Comparison of ENCODE assay signal across 9 mouse cellular contexts in the genomic region with DNA sequence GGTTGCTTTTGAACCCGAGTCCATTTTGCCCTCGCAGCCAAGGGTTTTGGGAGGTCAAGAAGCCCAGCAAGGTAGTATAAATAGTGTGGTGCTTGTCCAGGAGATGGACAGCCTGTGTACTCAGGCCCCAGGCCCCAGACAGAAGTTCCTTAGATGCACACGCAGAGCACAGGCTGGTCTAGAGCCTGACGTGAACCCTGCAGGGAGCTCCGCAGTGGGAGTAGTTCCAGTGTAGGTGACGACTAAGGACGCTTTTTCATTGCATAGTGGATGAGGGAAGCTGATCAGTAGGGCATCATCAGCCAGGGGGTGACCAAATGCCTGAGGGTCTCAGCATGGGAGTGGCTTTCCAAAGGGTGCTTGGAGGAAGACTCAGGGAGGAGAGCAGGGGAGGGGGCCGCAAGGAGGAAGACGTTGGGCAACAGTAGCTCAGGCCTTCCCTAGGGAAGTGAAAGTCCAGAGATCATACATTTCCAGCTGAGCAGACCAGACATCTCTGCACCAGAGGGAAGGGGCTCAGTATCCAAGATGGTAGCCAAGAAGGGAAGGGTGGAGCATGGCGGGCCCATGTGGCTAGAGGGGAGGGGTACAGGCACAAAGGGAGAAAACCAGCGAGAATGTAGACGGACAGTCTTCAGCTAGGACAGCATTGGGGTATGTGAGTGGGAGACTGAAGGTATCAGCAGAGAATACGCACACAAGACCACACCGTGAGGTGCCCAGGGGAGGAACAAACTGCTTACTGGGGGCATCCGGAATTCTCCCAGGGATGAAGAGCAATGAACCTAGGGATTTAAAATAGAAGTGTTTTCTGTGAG. TPM values are rescaled to one million over a fixed set of nuclear protein-coding genes. Genes with fewer than 3 reads are reported as not detected.
DNase-seq lines count a peak whose midpoint lies in the region; ATAC-seq and TF ChIP-seq lines count a peak whose summit lies in the region.
"Had no signal": no experiment of that assay in that cellular context is flagged by ENCODE, and none has a peak within 500 bp of the region (broad histone marks: within the 10 kb centered on the region; RNA-seq: fewer than 3 reads in every experiment).

No protein-coding gene starts in this region.

- TF ChIP-seq CTCF in thymus, adult 2 months (IDR thresholded peaks at IDR 0.05; ENCODE audit: borderline replicate concordance, control insufficient read depth, extremely low read depth, insufficient read depth, low read length, poor library complexity): no peak

- peak overlapping the region; percentile 88 for H3K4me3 ChIP-seq in erythroblast, embryonic 14.5 days (replicated peaks)
- H3K4me3 ChIP-seq in thymus, adult 2 months (ENCODE audit: control insufficient read depth, insufficient read depth, low read length): peak overlapping the region; percentile 76
- peak overlapping the region; percentile 85 for H3K4me3 ChIP-seq in liver, embryonic 12.5 days

- ATAC-seq in erythroblast, adult 5-6 weeks (replicated peaks; ENCODE audit: low FRiP score, poor library complexity, severe bottlenecking): no peak
- peak; percentile 30 for ATAC-seq in liver, embryonic 12.5 days

- no peaks in the 10 kb centered on the region for H3K9me3 ChIP-seq in erythroblast, embryonic 14.5 days (ENCODE audit: control insufficient read depth, low read length)
- no peaks in the 10 kb centered on the region for H3K9me3 ChIP-seq in liver, embryonic 12.5 days (replicated peaks)

- peaks cover 35% of the 10 kb centered on the region for H3K4me1 ChIP-seq in erythroblast, embryonic 14.5 days (ENCODE audit: control insufficient read depth)
- peaks cover 9% of the 10 kb centered on the region for H3K4me1 ChIP-seq in thymus, adult 2 months (replicated peaks; ENCODE audit: control insufficient read depth, insufficient read depth, low read length)
- H3K4me1 ChIP-seq in liver, embryonic 12.5 days: peaks cover 28% of the 10 kb centered on the region

- DNase-seq in thymus, adult 2 months: no peak
- no peak for DNase-seq in thymus, postnatal 14 days
- DNase-seq in embryo, embryonic 11 days: no peak
- no peak for DNase-seq in left cerebral cortex, adult 18-20 months (ENCODE audit: low spot score in 2 of 2)
- DNase-seq in urinary bladder, postnatal 36 days (ENCODE audit: low spot score in 2 of 2): no peak

- peaks cover 15% of the 10 kb centered on the region for H3K36me3 ChIP-seq in erythroblast, embryonic 14.5 days (ENCODE audit: control insufficient read depth)
- H3K36me3 ChIP-seq in thymus, adult 2 months (ENCODE audit: control insufficient read depth, insufficient read depth, low read length): no peaks in the 10 kb centered on the region
- peaks cover 7% of the 10 kb centered on the region for H3K36me3 ChIP-seq in liver, embryonic 12.5 days

- peaks cover 6% of the 10 kb centered on the region for H3K27me3 ChIP-seq in erythroblast, embryonic 14.5 days (ENCODE audit: control insufficient read depth)
- H3K27me3 ChIP-seq in thymus, adult 2 months (ENCODE audit: control insufficient read depth, insufficient read depth, low read length): no peaks in the 10 kb centered on the region
- H3K27me3 ChIP-seq in liver, embryonic 12.5 days (replicated peaks): 0 out of 2 replicates have a peak, but pooled peaks cover 7% of the 10 kb centered on the region

- no peak for TF ChIP-seq POLR2A in thymus, adult 2 months (IDR thresholded peaks at IDR 0.05; ENCODE audit: control insufficient read depth, extremely low read depth, insufficient read depth, low read length, poor library complexity)

- WGBS in thymus, adult 2 months: 46% methylated on average over 15 of the region's 15 CpGs
- WGBS in liver, embryonic 12.5 days (ENCODE audit: insufficient replicate concordance): 30% methylated on average over 15 of the region's 15 CpGs

- peak overlapping the region; percentile 85 for H3K4me2 ChIP-seq in liver, embryonic 12.5 days

- peak overlapping the region; percentile 80 for H3K9ac ChIP-seq in liver, embryonic 12.5 days

- no peak overlapping the region for H3K27ac ChIP-seq in thymus, adult 2 months (ENCODE audit: control insufficient read depth, insufficient read depth, low read length)
- peak overlapping the region; percentile 81 for H3K27ac ChIP-seq in liver, embryonic 12.5 days

RNA-seq across cellular contexts. Expression of gene Tpgs1, which starts 1.1 kb away (rescaled TPM):
- polyA plus RNA-seq in erythroblast, embryonic 14.5 days (2012): 15.5 and 17.8 TPM in 2 replicates
- total RNA-seq in erythroblast, adult 5-6 weeks (2015; ENCODE audit: low replicate concordance): 2.9 and 6.3 TPM in 2 replicates
- 0.56 and 0.68 TPM in 2 replicates for total RNA-seq in erythroblast, adult 5-6 weeks (2017; ENCODE audit: low replicate concordance)
- 92.1 and 92.3 TPM in 2 replicates for polyA plus RNA-seq in thymus, adult 2 months (2012; rRNA removed)
- 30.4 and 34.2 TPM in 2 replicates for polyA plus RNA-seq in liver, embryonic 12.5 days (2016; fragmentation: Nextera tagmentation; extraction: Ambion mirVana)
- 10 to 100 TPM; 69.8 to 77.1 TPM for total RNA-seq in left cerebral cortex, adult 18-20 months (2021)

RNA-seq across cellular contexts. Expression of gene Madcam1, which starts 5.9 kb away (rescaled TPM):
- 0.03 TPM in 1 of 2 replicates, not detected in the other for polyA plus RNA-seq in erythroblast, embryonic 14.5 days (2012)
- not detected in 2 replicates for total RNA-seq in erythroblast, adult 5-6 weeks (2015; ENCODE audit: low replicate concordance)
- 0.84 TPM in 1 of 2 replicates, not detected in the other for total RNA-seq in erythroblast, adult 5-6 weeks (2017; ENCODE audit: low replicate concordance)
- polyA plus RNA-seq in thymus, adult 2 months (2012; rRNA removed): 2.9 and 4.0 TPM in 2 replicates
- polyA plus RNA-seq in liver, embryonic 12.5 days (2016; fragmentation: Nextera tagmentation; extraction: Ambion mirVana): 0.32 and 0.54 TPM in 2 replicates
- total RNA-seq in left cerebral cortex, adult 18-20 months (2021): not detected

RNA-seq across cellular contexts. Expression of gene Cdc34, which starts 11.7 kb away (rescaled TPM):
- polyA plus RNA-seq in erythroblast, embryonic 14.5 days (2012): 65.0 and 72.0 TPM in 2 replicates
- 20.5 and 25.9 TPM in 2 replicates for total RNA-seq in erythroblast, adult 5-6 weeks (2015; ENCODE audit: low replicate concordance)
- 36.7 and 46.1 TPM in 2 replicates for total RNA-seq in erythroblast, adult 5-6 weeks (2017; ENCODE audit: low replicate concordance)
- polyA plus RNA-seq in thymus, adult 2 months (2012; rRNA removed): 309 and 321 TPM in 2 replicates
- polyA plus RNA-seq in liver, embryonic 12.5 days (2016; fragmentation: Nextera tagmentation; extraction: Ambion mirVana): 188 and 196 TPM in 2 replicates
- 10 to 100 TPM; 75.4 to 77.5 TPM for total RNA-seq in left cerebral cortex, adult 18-20 months (2021)

RNA-seq across cellular contexts. Expression of gene Gzmm, which starts 18.5 kb away (rescaled TPM):
- 0.08 and 0.09 TPM in 2 replicates for polyA plus RNA-seq in erythroblast, embryonic 14.5 days (2012)
- total RNA-seq in erythroblast, adult 5-6 weeks (2015; ENCODE audit: low replicate concordance): not detected in 2 replicates
- total RNA-seq in erythroblast, adult 5-6 weeks (2017; ENCODE audit: low replicate concordance): 1.7 TPM in 1 of 2 replicates, not detected in the other
- polyA plus RNA-seq in thymus, adult 2 months (2012; rRNA removed): 0.57 and 1.2 TPM in 2 replicates
- 0.26 and 0.41 TPM in 2 replicates for polyA plus RNA-seq in liver, embryonic 12.5 days (2016; fragmentation: Nextera tagmentation; extraction: Ambion mirVana)
- 1 to 10 TPM; 2.7 to 3.2 TPM for total RNA-seq in left cerebral cortex, adult 18-20 months (2021)

RNA-seq across cellular contexts. Expression of gene Odf3l2, which starts 24.7 kb away (rescaled TPM):
- not detected in 2 replicates for polyA plus RNA-seq in erythroblast, embryonic 14.5 days (2012)
- total RNA-seq in erythroblast, adult 5-6 weeks (2015; ENCODE audit: low replicate concordance): not detected in 2 replicates
- not detected in 2 replicates for total RNA-seq in erythroblast, adult 5-6 weeks (2017; ENCODE audit: low replicate concordance)
- 0.18 and 0.23 TPM in 2 replicates for polyA plus RNA-seq in thymus, adult 2 months (2012; rRNA removed)
- polyA plus RNA-seq in liver, embryonic 12.5 days (2016; fragmentation: Nextera tagmentation; extraction: Ambion mirVana): not detected in 2 replicates
- under 1 TPM in 1 of 2 experiments, not detected in 1; 0.82 TPM for total RNA-seq in left cerebral cortex, adult 18-20 months (2021)
- polyA plus RNA-seq: gonadal fat pad, adult 2 months had no signal
